Mouse (Mus musculus): ENCODE measurements around the gene Gadd45g.

Gene Gadd45g

DNA sequence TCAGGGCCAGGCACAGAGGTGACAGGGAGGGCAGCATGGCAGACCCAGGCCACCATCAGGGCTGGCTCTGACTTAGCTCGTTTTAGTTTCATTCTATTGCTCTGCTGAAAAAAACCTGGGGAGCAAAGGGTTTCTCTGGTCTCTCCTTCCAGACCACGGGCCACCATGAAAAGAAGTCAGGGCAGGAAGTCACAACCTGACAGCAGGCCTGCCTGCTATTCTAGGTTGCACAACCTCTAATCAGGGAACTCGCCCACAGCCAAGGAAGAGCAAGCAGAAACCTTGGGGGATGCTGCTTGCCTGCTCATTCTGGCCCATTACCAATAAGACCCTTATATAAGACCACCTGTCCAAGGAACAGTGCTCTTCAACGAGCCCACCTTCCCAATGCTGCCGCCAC lies 9.1 kb downstream of the Gadd45g start:
- no peak for DNase-seq

DNA sequence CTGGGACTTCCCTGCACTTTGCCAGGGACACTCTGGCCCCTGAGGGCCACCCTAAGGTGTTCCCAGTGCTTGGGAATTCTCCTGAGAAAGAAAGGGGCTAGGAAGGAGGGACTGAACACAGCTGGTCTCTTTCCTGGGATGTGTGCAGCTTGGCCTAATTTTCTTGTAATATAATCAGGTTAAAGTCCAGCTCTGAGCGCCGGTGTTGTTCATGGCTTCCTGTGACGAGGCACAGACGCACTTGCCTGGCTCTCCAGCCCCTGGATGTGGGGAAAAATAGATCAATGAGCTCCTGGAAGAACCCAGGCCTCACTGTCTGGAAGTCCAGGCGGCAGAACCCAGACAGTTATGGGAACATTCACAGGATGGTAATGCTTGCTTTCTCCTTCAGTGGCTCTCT lies 10.7 kb downstream of the Gadd45g start:
- no peak for DNase-seq

DNA sequence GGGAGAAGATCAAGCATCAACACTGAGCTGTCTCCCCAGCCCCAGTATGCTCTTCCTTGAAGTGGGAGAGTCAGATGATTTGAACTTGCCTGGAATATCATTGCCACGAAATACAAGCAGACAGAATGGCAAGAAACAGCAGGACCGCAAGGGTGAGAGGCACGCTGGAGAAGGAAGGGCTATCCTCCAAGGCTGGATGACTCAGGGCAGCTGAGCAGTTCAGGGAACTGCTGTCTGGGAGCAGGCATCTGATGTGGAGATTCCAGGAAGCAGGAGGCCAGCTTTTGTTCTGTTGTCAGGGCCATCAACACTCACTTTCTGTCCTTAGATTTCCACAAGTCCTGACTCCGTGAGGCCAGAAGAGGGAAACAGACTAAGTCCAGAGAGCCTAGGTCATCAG lies 12.0 kb downstream of the Gadd45g start:
- DNase-seq, result no peak

DNA sequence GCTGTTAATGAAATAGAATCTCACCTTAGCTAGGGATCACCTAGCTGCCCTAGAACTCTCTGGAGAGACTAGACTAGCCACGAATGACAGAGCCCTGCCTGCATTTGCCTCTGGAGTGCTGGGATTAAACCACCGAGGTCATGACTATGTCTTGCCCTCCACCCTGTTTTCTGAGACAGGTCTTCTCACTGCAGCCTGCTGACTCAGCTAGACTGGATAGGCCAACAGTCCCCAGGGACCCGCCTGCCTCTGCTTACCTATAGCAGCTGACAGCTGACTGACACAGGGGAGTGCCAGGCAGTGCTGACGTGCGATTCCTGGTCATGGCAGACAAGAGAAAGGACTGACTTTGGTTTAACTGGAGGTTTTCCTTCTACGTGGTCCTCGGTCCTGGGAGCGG lies 12.7 kb downstream of the Gadd45g start:
- no peak for DNase-seq

DNA sequence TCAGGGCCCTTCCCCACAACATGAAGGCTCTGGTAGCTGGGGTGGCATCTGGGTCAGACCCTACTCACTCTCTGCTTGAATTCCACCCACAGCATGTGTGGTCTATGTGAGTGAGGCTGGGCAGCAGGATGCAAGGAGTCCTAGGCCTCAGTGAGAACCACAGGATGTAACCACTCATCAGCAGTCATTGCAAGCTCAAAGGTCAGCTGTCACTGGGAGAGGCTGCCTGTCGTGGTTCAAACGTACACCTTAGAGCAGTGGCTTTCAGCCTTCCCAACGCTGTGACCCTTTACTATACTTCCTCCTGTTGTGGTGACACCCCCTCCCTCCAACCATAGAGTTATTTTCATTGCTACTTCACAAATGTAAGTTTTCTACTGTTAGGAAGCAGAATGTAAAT lies 13.3 kb downstream of the Gadd45g start:
- no peak for DNase-seq

DNA sequence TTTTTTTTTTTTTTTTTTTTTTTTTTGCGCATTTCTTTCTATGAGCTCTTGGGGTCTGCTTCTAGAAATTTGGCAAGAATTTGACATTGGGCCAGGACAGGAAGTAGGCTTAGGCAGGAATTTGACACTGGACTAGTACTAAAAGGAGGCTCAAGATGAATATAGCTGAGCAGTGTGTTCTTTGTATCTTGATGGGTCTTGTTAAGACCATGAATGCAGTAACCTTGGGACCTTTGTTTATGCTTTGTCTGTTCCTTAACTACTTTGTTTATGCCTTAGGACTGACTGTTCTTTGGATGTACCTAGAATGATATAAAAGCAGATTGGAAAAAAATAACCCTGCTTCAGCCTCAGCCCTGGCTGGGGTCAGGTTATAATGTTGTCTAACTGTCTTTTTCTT lies 16.3 kb downstream of the Gadd45g start:
- DNase-seq, result no peak

DNA sequence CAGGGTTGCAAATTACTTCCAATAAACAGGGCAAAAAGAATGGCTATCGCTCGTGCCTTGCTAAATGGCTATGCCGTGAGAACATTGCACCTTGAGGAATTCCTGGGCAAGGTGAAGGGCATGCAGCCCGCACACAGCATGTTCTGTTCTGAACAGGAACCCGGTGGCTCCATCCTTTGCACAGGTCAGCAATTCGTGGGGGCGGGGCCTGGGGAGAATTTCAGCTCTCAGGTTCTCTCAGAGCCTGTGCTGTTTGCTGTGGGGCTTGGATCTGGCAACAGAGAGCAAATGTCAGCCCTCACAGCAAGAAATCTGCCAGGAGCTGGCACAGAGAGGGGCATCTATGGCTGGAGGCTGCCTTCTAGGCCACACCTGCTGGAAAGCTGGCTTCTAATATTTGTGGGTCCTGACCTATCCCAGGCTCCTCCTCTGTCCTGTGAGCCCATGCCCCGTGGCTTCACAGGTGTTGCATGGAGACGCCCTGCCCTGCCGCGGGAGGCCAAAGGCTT lies 19.7 kb downstream of the Gadd45g start:
- DNase-seq, result no peak

DNA sequence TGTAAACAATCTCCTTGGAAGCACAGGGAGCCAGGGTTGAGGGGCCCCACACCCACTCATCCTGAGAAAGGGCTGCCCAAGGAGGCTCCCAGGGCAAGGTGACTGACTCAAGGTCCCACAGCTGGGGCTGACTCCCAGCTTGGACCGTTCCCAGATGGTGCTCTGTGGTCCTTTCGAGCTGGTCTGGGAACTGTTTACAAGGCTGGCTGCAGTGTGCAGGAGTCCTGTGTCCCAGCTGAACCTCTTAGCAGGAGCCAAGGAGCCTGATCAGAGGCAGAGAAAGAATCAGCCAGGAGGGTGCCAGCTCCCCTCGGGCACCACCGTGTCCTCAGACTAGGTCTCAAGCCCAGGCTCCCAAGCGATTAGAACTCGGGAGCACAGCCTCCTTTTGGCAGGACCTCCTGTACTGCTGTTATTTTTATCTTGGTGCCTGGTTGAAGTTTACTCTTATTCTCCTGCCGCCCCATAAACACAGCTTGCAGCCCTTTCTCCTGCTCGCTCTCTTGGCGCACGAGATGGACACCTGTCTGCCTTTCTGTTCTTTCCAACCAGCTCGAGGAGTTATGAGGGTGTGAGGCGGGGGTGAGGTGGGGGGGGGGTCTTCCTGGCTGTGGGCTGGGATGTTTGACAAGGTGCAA lies 22.1 kb downstream of the Gadd45g start:
- DNase-seq, result no peak

DNA sequence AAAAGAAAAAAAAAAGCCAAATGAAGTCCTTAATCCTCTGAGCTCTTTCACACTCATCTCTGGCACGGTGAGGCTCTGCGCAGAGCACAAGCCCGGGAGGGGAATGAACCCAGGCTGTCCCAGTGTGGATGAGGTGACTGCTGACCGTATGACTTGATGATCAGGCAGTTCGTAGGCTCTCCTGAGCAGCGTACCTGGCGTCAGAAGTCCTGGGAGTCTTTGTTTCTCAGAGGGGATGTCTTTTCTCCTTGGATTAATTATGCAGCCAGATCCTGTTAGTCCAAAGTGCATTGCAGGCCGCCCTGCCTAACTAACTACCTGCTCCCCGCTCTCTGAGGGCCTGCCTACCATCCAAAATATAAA lies 22.6 kb downstream of the Gadd45g start:
- DNase-seq, result no peak

DNA sequence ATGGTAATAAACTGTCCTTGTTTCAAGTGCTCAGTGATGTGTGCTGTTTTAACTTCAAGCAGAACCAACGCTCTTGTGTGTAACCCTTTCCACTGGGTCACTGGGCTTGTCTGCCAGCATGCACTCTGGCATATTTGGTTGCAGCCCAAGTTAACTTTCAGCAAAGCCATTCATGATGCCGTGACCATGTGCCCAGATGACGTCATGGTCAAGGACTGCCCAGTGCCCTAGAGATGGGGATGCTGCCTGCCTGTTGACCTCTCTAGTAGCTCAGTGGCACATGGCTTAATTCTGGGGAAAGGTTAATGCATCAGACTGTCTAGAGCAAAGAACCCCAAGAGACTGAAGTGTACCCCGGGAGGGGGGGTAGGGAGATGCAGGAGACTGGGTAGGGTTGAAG lies 24.7 kb downstream of the Gadd45g start:
- no peak for DNase-seq

DNA sequence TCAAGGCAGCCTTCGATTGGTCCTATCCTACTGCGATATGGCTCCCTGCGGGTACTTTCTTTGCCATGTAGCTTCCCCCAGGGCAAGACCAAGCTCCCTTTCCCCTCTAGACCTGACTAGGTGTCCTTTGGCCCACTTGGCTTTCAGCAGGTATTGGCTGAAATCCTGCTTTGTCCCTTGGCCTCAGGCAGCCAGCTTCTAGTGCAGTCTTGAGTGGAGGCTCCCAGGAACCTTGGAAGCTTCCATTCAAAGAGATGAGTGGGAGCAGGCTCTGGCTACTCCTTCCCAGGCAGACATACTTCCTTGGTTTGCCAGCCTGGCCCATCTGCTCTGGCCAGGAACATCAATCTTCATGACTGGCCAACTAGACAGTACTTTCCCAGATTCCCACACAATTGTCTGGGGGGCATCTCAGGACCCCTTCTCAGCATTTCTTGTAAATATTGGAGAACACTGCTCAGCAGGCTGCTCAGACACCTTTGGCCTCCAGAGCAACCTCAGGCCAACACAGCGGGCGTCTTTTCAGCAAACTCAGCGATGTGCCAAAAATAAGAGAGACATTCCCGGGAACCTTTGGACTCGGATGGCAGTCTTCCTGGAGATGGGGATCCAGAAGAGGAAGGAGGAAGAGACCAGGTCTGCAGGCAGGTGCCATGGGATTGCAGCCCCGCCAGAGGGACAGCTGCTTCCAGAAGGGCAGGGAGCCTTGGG lies 25.9 kb downstream of the Gadd45g start:
- no peak for DNase-seq

DNA sequence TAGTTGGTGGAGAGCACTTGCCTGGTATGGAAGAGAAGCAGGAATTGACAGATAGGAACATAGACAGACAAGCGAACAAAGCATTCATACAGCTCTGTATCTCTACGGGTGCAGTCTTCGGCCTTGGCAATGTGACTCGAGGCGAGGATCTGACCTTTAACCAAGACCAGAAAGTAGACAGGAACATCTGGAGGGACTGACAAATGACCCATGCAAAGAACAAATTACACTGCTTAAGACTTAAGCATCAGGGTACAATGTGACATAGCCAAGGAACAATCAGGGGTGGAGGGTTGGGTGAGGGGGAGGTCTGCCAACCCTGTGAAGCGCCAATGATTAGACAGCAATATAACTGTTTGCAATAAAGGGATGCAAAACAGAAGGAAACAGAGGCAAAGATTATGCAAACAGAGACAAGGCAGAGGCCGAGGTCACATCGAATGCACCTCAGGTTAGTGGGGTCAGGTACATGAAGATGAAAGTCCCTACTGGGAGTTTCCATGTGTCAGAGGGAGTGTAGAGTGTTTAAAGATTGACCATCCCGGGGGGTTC lies 26.6 kb downstream of the Gadd45g start:
- DNase-seq, result no peak

DNA sequence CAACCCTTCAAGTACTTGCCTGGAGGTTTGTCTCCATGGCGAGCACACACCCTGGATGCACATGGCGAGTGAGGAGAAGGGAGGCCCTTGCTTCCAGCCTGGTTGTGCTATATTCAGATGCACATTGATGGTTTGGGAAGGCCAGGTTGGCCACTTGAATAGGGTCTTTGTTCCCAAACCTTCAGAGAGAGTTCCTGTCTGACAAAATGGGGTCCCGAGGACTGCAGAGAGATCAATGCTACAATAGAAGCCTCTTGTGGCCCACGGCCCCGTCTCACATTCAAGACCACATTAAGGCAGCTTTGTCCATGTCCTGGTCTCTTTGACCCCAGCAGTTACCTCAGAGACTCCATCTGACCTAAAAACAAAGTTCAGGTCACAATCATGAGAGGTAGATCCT lies 27.3 kb downstream of the Gadd45g start:
- no peak for DNase-seq

DNA sequence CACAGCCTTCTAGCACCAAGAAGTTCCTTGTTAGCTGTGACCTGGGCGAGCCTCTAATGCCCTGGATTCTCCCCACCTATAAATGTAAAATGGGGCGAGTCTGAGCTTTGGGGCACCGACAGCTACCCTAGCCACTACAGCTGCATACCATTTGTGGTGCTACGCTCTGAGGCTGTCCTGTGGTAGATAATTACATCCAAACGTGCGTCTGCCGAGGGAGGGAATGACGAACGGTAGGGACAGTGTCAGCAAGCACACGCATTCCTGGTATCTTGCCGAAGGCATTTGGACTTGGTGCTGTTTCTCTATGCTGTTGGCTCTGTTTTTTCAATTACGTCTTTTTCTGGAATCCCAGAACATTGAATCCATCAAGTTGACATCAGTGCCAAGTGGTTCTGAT lies 29.7 kb downstream of the Gadd45g start:
- DNase-seq, result no peak

DNA sequence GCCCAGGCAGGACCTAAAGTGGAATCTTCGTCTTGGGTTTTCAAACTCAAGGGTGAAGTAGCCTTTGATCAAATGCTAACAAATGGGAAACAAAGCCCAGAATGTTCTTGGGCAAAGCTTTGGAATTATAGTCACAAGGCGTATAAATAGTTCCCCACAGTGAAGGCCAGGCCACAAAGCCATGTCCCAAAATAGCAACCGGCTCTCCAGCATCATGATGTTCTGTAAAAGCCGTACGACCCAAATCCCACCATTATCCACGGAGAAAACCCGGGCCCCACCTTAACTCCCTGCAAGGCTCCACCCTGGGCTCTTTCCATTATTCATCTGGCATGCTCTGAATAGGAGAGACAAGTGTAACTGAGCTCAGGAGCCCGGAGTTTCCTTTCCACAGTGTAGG lies 32.3 kb downstream of the Gadd45g start:
- no peak for DNase-seq

DNA sequence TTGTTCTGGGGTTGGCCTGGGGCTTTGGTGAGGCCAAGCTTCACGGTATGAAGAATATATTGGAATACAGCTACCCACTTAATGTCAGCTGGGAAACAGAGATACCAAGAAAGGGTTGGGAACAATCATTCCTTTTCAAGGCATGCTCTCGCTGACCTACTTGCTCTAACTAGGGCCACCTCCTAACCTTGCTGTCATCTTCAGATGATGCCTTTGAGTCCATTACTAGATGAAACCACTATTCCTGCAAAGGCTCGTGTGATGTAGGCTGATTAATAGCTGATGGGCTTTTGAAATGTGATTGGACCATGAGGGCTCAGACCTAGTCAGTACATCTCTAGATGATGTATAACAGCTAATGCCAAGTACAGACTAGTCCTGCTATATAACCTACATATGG lies 33.1 kb downstream of the Gadd45g start:
- DNase-seq, result no peak

DNA sequence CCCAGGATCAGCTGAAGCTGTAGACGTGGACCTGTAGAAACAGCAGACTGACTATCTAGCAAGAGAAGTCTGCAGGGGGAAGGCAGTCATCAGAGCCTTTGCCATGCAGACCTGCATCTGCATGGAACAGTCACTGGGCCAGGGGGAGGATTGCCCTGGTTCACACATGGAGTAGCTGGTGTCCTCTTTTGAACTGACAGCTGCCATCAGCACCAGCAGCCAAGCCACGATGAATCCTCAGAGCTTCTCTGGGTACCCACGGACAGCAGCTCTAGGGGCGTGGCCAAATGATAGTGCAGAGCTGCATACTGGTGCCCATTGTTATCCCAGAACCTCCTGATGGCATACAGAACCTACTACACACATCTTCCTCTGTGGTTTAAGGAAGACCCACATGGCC lies 33.5 kb downstream of the Gadd45g start:
- no peak for DNase-seq

DNA sequence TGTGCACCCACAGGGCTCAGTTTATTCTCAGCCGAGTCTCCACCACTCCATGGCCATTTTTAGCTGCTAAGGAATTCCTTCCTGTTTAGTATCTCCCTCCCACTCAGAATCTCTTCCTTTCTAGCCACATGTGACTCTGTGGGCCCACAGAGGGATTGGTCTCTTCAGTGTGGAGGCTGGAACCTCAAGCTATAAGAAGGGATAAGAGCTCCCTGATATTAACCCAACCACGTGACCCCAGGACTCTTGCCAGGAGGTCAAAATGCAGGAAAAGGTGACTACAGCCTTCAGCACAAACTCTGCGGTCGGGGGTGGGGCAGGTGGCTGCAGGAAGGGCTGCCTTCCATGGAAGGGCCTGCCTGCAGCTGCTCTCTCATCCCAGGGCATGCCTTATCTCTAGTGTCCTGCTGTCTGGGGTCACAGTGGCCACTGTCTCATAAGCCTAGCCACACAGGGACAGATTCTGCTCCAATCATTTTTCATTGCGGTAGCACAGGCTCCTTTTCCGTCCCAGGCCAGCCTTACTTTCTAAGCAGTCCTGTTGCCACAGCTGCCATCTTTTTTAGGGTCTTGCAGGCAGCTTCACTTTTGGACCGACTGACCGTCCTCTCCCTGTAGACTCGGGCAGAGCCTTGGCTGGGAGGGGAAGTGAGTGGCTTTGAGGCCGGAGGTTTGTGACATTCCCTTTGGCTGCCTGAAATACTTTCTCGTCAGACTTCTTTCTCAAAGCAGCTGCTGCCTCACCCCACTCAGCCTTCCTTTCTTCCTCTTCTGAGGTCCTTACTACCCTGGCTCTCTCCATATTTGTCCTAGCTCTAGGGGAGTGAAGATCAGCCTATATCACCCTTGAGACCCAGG lies 35.0 kb downstream of the Gadd45g start:
- DNase-seq, result peak; percentile 29

DNA sequence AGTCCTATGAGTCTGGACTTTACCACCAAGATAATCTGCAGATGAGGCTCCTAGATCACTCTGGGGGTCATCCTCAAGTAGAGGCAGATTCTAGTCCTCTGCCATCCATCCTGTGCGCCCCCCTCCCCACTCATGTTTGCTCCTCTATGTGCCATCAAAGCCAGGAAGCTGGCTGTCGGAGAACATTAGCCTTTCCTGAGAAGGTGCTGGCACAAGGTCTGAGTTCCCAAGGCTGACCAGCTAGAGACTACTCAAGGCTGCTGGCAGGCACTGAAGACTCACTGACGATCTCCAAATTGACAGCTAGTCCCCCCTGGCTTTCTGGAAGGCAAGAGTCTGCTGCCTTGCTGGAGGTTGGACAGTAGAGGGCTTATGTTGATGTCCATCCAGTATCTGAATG lies 35.7 kb downstream of the Gadd45g start:
- DNase-seq, result no peak

DNA sequence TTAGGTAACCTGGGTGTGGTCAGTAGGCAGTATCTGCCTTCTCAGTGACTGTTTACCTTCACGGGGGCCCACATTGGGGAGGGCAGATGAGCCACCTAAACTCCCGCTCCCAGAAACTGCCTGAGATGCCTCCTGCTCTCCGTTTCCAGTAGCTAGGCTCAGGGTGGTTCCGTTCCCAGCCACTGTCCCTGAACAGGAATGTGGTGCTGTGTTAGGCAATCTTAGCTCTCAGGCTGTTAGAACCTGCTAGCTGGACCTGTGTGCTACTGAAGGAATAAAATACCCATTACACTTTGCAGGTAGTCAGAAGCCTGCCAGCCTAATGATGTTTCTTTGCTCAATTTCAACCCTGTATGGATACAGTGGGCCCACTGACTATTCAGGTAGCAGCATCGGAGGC lies 37.8 kb downstream of the Gadd45g start:
- no peak for DNase-seq

DNA sequence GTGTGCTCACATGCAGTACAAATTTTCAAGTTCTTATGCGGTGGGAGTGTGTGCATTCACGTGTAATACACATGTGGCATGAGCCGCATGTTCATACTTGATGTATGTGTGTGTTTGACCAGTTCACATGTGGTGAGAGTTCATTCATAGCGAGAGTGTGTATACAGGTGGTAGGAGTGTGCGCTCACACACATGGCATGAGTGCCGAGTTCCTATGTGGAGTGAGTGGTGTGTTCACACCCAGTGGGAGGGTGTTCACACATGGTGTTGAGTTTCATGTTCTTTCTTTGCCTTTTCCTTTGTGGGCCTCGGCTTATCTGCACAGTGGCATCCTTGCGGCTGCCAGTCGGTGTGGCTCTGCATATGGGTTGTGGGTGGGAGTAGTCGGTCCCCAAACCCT lies 39.1 kb downstream of the Gadd45g start:
- no peak for DNase-seq

DNA sequence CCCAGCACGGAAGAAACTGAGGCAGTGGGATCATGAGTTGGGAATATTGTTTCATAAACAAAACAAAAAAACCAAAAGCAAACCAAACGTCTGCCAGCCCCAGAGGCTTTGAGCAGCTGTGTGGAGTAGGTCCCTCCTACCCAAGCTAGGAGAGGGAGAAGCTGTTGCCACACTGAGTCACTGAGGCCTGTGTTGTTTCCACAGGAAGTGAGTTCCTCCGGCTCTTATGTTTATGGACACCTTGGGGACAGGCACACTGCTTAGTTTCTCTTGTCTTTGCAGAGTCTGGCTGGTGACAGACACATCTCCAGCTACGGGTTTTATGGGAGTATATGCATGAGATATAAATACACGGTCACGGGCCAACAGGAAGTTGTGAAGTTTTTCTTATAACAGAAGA lies 39.6 kb downstream of the Gadd45g start:
- DNase-seq, result no peak

DNA sequence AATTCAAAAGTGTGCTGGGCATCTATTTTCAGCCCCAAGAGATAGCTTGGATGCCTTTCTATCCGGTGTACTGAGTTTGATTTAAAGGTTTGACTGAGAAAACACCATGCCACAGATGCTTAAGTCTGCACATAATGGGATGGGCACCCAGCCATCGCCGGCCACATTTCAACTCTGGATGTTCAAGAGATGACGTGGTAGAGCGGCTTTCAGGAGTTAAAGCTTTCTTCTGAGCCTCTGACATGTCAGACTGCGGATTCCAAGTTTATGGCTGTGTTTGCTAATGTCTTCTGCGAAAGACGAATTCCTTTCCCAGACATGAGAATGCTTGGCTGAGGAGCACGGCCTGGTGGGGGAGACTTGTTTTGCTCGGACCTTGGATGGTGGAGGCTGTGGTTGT lies 40.2 kb downstream of the Gadd45g start:
- no peak for DNase-seq

DNA sequence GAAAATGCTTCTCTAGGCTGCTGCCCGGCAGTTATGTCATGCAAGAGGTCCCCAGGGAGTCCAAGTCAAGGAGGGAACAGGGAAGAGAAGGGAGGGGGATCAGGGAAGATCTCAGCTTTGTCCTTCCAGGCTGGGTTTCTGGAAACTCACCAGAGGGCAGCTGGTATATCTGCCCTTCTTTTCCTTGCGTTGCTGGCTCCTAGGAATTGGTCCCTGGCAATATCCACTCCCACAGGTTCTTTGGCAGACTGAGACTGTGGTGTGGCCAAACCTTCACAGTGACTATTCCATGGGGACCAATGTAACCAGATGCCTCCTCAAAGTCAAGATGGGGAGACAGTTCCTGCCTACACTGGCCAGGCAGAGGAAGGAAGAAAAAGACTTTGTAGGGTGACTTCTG lies 41.9 kb downstream of the Gadd45g start:
- no peak for DNase-seq

Measured in layer of hippocampus, adult 9-11 months (tissue).